8 mouse cellular contexts compared by ENCODE assay signal in the genomic region with DNA sequence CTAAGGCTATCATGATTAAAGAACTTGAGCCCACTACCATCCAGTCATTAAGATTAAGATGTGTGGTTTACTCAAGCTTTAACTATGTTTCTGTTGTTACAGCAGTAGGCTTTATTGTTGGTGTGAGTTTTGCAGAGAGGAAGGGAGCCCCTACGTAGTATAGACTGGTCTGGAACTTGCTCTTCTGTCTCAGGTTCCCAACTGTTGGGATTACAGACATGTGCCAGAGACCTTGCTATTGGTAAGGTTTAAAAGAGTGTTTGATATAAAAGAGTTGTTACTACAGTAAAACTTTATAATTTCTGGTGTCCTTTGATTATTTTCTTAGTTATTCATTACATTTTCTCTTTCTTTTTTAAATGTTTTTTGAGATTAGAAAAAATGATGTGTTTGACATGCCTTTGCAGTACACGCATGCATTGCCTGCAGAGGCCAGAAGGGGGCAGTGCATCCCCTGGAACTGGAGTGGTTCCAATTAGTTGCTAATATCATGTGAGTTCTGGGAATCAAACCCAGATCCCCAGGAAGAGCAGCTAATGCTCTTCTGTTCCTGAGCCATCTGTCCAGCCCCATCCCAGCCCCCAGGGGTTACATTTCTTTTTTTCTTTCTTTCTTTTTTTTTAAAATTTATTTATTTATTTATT. TPM values are rescaled to one million over a fixed set of nuclear protein-coding genes. Genes with fewer than 3 reads are reported as not detected.
DNase-seq lines count a peak whose midpoint lies in the region; ATAC-seq and TF ChIP-seq lines count a peak whose summit lies in the region.
"Had no signal": no experiment of that assay in that cellular context is flagged by ENCODE, and none has a peak within 500 bp of the region (broad histone marks: within the 10 kb centered on the region; RNA-seq: fewer than 3 reads in every experiment).

No protein-coding gene starts in this region.

- 71% methylated on average over 2 of the region's 2 CpGs for WGBS in limb, embryonic 10.5 days

- DNase-seq in layer of hippocampus, adult 2 months (ENCODE audit: low spot score in 2 of 2): peak in 1 of 2 experiments; percentile 24
- DNase-seq in layer of hippocampus, adult 8-10 months (ENCODE audit: low spot score in 2 of 2): no peak
- peak; percentile 64 for DNase-seq in NIH3T3 (ENCODE audit: low read depth)
- peak; percentile 55 for DNase-seq in limb, embryonic 10.5 days (ENCODE audit: low spot score)
- DNase-seq in right cerebral cortex, adult 2 months (ENCODE audit: low spot score in 2 of 2): no peak

- no peaks in the 10 kb centered on the region for H3K9me3 ChIP-seq in limb, embryonic 10.5 days (replicated peaks)
- H3K9me3 ChIP-seq: heart, embryonic 13.5 days had no signal

- peak; percentile 91 for ATAC-seq in neutrophil, adult 5-6 weeks (ENCODE audit: extremely low read depth, insufficient number of reproducible peaks, low FRiP score, poor library complexity, severe bottlenecking)

- H3K27me3 ChIP-seq in limb, embryonic 10.5 days (ENCODE audit: low read depth, poor library complexity, severe bottlenecking): no peaks in the 10 kb centered on the region
- H3K27me3 ChIP-seq: heart, embryonic 13.5 days had no signal

- peak; percentile 86 for TF ChIP-seq CTCF in layer of hippocampus, adult 2 months (conservative IDR thresholded peaks at IDR 0.05)
- TF ChIP-seq CTCF in cortical plate, adult 2 months (IDR thresholded peaks at IDR 0.05; ENCODE audit: extremely low read depth, insufficient read depth, low read length): peak; percentile 51

- H3K4me1 ChIP-seq in cortical plate, adult 2 months (ENCODE audit: control insufficient read depth, insufficient read depth, low read length): no peaks in the 10 kb centered on the region
- no peaks in the 10 kb centered on the region for H3K4me1 ChIP-seq in limb, embryonic 10.5 days
- H3K4me1 ChIP-seq: heart, embryonic 13.5 days had no signal

- H3K27ac ChIP-seq in layer of hippocampus, adult 2 months: no peak overlapping the region
- no peak overlapping the region for H3K27ac ChIP-seq in cortical plate, adult 2 months (ENCODE audit: insufficient read depth, low read length)
- no peak overlapping the region for H3K27ac ChIP-seq in limb, embryonic 10.5 days
- H3K27ac ChIP-seq: heart, embryonic 13.5 days had no signal

- H3K4me3 ChIP-seq in layer of hippocampus, adult 2 months: no peak overlapping the region
- H3K4me3 ChIP-seq in cortical plate, adult 2 months (ENCODE audit: insufficient read depth, low read length): no peak overlapping the region
- H3K4me3 ChIP-seq in limb, embryonic 10.5 days: no peak overlapping the region
- H3K4me3 ChIP-seq: heart, embryonic 13.5 days had no signal

- H3K36me3 ChIP-seq in limb, embryonic 10.5 days: peaks cover 24% of the 10 kb centered on the region

- TF ChIP-seq POLR2A in cortical plate, adult 2 months (IDR thresholded peaks at IDR 0.05; ENCODE audit: extremely low read depth, insufficient read depth, low read length): no peak

RNA-seq across cellular contexts. Expression of gene Uchl5, which starts 11.6 kb away (rescaled TPM):
- total RNA-seq in layer of hippocampus, adult 2 months (2021): 10 to 100 TPM; 35.2 to 38.3 TPM
- 10 to 100 TPM; 34.3 to 40.0 (median 36.7) TPM for total RNA-seq in layer of hippocampus, adult 8-10 months (2022)
- 32.0 and 33.6 TPM in 2 replicates for polyA plus RNA-seq in cortical plate, adult 2 months (2012; rRNA removed)
- polyA plus RNA-seq in limb, embryonic 10.5 days (2016; fragmentation: Nextera tagmentation; extraction: Ambion mirVana): 114 and 116 TPM in 2 replicates
- 67.8 and 75.3 TPM in 2 replicates for total RNA-seq in neutrophil, adult 5-6 weeks (2017)

RNA-seq across cellular contexts. Expression of gene Trove2, which starts 11.8 kb away (rescaled TPM):
- total RNA-seq in layer of hippocampus, adult 2 months (2021): 10 to 100 TPM; 27.9 to 28.8 TPM
- total RNA-seq in layer of hippocampus, adult 8-10 months (2022): 10 to 100 TPM; 24.7 to 34.4 (median 29.5) TPM
- 13.0 and 13.5 TPM in 2 replicates for polyA plus RNA-seq in cortical plate, adult 2 months (2012; rRNA removed)
- polyA plus RNA-seq in limb, embryonic 10.5 days (2016; fragmentation: Nextera tagmentation; extraction: Ambion mirVana): 17.3 and 23.6 TPM in 2 replicates
- 6.2 and 6.5 TPM in 2 replicates for total RNA-seq in neutrophil, adult 5-6 weeks (2017)

Comparison
In these comparisons a context has a peak if more than half of its experiments do, and no peak if none do; other contexts are left out.
1. DNase-seq: peak in NIH3T3 (single experiment) and limb, embryonic 10.5 days (single experiment); none in layer of hippocampus, adult 8-10 months (0 of 2) and right cerebral cortex, adult 2 months (0 of 2).